Mouse (Mus musculus) olfactory bulb, adult 2 months (tissue): ENCODE measurements around the gene Rras.

Experiments used
- CTCF ChIP-seq: fragments of 200-500 bp; IDR thresholded peaks from 2 replicates; pipeline ENCODE4 v1.5.1; 2012; ENCODE audit warnings: low read depth, mild to moderate bottlenecking, low read length, moderate library complexity; ENCODE audit not compliant: insufficient read depth
- POLR2A ChIP-seq: fragments of 200-500 bp; IDR thresholded peaks from 2 replicates; pipeline ENCODE4 v1.6.1; 2012; ENCODE audit warnings: mild to moderate bottlenecking, low read depth, low read length, moderate library complexity; ENCODE audit not compliant: insufficient read depth

DNA sequence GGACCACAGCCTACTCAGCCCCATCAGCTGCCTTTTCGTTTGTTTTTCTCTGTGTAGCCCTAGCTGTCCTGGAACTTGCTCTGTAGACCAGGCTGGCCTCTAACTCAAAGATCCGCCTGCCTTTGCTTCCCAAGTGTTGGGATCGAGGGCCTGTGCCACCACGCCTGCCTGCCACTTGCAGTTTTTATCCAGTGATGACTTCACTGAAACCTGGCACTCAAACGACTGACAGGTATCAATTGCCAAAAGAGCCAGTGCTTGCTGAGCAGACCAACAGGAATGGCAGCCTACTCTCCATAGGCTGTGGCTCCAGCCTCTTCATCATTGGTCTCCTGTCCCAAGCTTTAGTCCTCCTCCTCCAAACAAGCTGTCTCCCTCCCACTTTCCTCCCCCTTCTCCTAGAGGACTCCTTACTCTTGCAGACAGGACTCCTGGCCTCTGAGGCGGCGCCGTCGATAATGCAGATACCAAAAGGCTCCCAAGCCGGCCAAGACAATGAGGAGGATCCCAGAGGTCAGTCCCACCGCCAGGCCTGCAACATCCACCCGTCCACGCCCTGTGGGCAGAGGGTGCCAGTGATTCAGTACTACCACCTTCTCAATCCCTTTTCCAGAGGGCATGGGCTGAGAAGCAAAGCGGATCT lies 38.7 kb downstream of the Rras start:
- no peak for TF ChIP-seq CTCF
- TF ChIP-seq POLR2A, result no peak
